Mouse (Mus musculus): ENCODE measurements around the gene Gm17304. TPM values are rescaled to one million over a fixed set of nuclear protein-coding genes. Genes with fewer than 3 reads are reported as not detected.

Gm17304 gene
- not detected for total RNA-seq (2021)
- long read RNA-seq, experiment 1: 0 reads
- long read RNA-seq, experiment 2: 0 reads

DNA sequence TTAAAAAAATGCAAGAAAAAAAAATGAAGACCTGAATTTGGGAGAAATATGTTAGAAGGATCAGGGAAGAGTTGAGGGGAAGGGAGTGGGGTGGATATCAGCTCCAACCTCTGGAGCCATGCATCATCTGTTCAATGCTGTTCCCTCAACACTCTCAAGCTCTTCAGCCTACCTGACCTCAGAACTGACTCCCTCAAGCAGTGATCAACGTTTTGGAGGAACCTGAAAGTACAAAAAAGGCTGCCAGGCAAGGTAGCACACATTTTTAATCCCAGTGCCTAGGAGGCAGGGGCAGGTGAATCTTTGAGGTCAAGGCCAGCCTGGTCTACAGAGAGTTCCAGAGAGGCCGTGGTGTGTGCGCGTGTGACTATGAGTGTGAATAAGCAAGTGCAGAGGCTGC is at the start of gene Gm17304:
TSS of gene Gm17304 (plus strand) at position 301 of the 400 bp plus-strand sequence.
- no peak for DNase-seq (ENCODE audit: low spot score in 2 of 2)

GRCm38 (mm10) chr5:106560631-106561498 is 48.0 kb upstream of the Gm17304 start:
- DNase-seq (ENCODE audit: low spot score in 2 of 2): no peak

DNA sequence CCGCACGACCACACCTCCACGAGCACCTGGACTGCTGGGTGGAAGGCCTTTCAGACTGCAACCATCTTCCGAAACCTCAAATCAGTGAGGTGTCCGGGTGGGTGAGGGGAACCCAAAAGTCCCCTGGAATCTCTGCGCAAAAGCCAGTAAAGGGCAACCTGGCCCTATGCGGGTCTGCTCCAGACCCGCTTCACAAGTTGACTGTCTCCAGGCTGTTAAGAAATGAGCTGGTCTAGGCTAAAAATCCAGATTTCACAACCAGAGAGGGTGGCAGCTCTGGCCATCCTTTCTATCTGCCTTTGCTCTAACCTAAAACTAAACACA is 47.4 kb upstream of the Gm17304 start:
- DNase-seq (ENCODE audit: low spot score in 2 of 2): no peak

DNA sequence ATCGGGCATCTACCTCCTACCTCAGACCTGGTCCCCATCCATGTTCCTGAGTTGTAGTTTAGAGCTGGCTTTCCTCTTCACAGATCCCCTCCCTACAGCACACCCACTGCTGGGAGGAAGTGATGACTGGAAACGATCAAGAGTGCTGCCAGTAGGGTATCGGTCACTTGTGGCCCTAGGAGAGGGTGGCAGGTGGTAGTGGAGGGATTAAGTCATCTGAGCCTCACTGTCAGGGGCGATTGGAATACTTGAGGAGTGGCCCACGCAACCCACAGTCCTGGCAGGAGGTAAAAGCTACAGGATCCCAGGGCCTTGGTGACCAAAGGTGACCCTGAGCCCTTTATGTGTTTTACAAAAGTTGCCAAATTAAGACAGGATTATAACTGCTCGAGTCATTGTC is 42.9 kb upstream of the Gm17304 start:
- DNase-seq (ENCODE audit: low spot score in 2 of 2): no peak

DNA sequence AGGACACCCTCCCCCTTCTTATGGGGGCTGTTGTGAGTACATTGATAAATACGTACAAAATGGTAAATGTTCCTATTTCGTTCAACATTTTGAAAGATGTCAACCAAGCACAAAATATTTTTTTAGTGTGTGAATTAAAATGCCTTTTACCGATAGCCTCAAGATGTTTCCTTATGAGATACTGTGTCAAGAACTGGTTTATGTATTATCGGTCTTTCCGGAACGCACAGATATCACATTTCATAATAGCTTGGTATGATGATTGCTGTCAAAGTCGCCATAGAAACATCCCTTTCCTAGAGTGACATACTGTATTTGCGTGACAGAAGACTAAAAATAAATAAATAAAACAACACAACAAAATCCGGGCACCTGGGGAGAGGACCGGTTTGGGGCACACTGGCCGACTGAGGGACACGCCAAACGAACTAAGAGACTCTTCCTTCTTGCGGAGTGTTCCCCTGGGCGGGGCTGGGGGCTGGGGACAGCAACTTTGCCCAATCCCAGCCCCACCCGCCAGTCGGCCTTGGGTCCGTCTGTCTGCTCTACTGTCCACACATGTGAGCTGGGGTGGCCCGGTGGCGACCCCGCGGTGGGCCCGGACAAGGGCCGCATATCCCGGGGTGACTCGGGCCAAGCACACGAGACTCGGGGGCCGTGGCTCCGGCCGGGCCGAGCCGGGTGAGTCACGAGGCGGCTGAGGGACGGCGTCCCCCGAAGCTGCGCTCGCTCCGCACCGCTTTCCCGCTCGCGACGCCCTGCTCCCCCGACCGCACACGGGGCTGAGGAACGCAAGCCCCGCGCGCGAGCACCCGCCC is 34.9 kb upstream of the Gm17304 start:
- DNase-seq (ENCODE audit: low spot score in 2 of 2): peak in 1 of 2 experiments; percentile 22

DNA sequence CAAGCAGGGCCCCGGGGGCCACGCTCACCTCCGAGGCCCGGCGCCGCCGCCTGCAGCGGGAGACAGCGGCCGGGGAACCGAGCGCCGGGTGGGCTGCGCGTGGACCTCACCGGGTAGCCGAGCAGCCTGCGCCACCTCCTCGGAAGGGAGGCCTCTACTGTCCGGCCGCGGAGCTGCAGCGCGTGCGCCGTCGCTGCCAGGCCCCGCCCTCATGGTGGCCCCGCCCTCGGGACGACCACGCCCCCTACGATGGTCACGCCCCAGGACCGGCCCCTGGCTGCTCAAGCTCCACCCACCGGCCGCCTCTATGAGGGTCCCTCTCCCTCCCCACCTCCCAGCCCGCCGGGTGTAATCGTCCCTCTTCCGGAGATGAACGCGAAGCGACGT is 34.3 kb upstream of the Gm17304 start:
- peak; percentile 81 for DNase-seq (ENCODE audit: low spot score in 2 of 2)

- DNase-seq (ENCODE audit: low spot score in 2 of 2): no peak
Observed at GRCm38 (mm10) chr5:106575098-106575497, 33.8 kb upstream of the Gm17304 start.

- no peak for DNase-seq (ENCODE audit: low spot score in 2 of 2)
Observed at GRCm38 (mm10) chr5:106577237-106577888, 31.5 kb upstream of the Gm17304 start.

DNA sequence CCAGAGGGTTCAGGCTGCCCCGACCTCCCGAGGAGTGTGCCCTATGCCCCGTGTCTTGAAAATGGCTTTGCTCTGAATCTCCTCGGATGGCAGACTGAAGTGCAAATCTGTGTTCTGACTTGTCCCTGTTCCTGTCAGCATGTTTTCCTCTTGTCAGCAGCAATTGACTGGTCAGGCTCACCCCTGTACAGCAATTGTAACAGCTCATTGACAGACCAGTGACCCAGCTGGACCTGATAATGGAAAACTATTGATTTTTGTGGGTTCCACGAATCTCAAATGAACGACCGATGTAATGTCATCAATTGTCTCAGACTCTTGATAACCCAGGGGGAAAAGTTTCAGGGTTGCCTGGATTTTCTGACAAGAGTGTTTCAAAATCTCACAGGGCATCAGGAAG is 28.0 kb upstream of the Gm17304 start:
- no peak for DNase-seq (ENCODE audit: low spot score in 2 of 2)

- DNase-seq (ENCODE audit: low spot score in 2 of 2): no peak
Observed at GRCm38 (mm10) chr5:106589006-106589405, 19.9 kb upstream of the Gm17304 start.

DNA sequence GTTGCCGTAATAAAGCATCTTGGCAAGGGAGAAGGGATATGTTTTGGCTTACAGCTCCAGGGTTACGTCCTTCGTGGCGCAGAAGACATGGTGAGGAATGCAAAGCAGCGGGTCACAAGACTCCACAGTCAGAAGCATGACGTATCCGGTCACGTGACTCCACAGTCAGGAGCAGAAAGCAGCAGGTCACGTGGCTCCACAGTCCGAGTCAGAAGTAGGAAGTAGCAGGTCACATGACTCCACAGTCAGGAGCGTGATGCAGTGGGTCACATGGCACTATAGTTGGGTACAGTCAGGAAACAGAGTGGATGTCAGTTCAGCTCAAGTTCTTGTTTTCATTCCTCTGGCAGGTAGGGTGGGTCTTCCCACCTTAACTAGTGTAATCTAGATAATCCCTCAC is 19.2 kb upstream of the Gm17304 start:
- no peak for DNase-seq (ENCODE audit: low spot score in 2 of 2)

- no peak for DNase-seq (ENCODE audit: low spot score in 2 of 2)
Observed at GRCm38 (mm10) chr5:106590686-106591085, 18.2 kb upstream of the Gm17304 start.

DNA sequence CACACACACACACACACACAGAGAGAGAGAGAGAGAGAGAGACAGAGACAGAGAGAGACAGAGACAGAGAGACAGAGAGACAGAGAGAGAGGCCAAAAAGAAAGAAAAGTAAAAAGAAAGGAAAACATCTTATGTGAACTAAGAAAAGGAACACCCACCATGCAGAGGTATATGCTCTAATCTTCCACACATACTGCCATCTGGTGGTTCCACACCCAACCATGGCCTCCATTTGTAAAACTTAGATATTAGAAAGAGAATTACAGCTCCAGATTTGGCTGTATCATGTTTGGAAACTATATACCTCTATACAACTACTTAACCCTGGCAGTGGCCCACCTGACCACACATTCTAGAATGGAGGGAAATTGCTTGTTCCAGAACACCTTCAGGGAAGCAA is 14.5 kb upstream of the Gm17304 start:
- DNase-seq (ENCODE audit: low spot score in 2 of 2): no peak

GRCm38 (mm10) chr5:106597472-106597871 is 11.4 kb upstream of the Gm17304 start:
- DNase-seq (ENCODE audit: low spot score in 2 of 2): no peak

GRCm38 (mm10) chr5:106599482-106599881 is 9.4 kb upstream of the Gm17304 start:
- DNase-seq (ENCODE audit: low spot score in 2 of 2): no peak

GRCm38 (mm10) chr5:106604381-106604780 is 4.5 kb upstream of the Gm17304 start:
- DNase-seq (ENCODE audit: low spot score in 2 of 2): no peak

DNA sequence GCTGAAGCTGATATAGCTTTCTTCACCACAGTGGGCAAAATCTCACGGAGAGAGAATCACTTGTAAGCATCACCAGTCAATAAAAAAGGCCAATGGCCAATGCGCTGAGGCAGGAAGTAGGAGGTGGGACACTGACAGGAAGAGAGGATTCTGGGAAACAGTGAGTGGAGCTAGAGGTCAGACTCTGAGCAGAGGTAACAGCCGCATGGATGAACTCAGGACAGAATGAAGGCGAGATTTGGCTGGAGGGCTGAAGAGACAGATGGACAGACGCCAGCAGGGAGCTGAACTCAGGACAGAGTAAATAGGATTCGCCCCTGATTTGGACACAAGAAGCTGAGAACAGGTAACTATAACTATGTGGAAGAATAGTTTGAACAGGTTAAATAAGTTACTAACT is 3.8 kb upstream of the Gm17304 start:
- DNase-seq (ENCODE audit: low spot score in 2 of 2): no peak

- DNase-seq (ENCODE audit: low spot score in 2 of 2): no peak
Observed at GRCm38 (mm10) chr5:106607081-106607480, 1.8 kb upstream of the Gm17304 start.

DNA sequence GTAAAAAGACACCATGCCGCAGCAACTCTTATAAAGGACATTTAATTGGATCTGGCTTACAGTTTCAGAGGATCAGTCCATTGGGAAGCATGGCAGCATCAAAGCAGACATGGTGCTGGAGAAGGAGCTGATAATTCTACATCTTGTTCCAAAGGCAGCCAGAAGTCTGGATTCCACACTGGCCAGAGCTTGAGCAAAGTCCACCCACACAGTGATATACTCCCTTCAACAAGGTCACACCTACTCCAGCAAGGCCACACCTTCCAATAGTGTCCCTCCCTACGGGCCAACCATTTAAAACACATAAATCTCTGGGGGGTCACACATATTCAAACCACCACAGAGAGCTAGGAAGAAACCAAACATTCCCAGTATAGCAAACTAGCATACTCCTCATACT is 3.3 kb downstream of the Gm17304 start:
- no peak for DNase-seq (ENCODE audit: low spot score in 2 of 2)

GRCm38 (mm10) chr5:106614570-106614969 is 5.7 kb downstream of the Gm17304 start:
- no peak for DNase-seq (ENCODE audit: low spot score in 2 of 2)

- no peak for DNase-seq (ENCODE audit: low spot score in 2 of 2)
Observed at GRCm38 (mm10) chr5:106615006-106615405, 6.1 kb downstream of the Gm17304 start.

- DNase-seq (ENCODE audit: low spot score in 2 of 2): no peak
Observed at GRCm38 (mm10) chr5:106620446-106620845, 11.5 kb downstream of the Gm17304 start.

Data from gastrocnemius, postnatal 4 days (tissue).